Mouse (Mus musculus): Measurements from ENCODE around the gene Foxo3.

DNA sequence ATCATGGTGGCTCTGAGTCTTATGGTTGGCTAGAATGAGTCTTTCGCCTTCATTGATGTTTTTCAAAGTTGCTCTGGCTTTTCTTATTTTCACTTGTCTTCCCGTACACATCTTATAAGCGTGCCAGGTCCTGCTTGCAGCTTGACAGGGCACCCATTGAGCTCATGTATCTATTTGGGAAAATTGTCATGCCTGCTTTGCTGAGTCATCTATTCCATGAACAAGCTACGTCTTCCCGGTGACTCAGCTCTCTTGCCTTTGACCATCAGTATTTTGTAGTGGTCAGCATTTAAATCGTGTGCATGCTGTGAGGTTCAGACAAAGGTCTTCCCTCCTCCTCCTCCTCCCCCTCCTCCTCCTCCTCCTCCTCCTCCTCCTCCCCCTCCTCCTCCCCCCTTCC, 22.9 kb upstream of the Foxo3 start:
- TF ChIP-seq CTCF (conservative IDR thresholded peaks at IDR 0.05 in 1 of 2, IDR thresholded peaks at IDR 0.05 in 1 of 2; ENCODE audit: low read depth in 2 of 2, low read length in 2 of 2) (no peak), RAD21 (IDR thresholded peaks at IDR 0.05; ENCODE audit: low read depth, low read length) (no peak), SMC3 (IDR thresholded peaks at IDR 0.05; ENCODE audit: low read depth, low read length) (no peak), KAT2A (IDR thresholded peaks at IDR 0.05; ENCODE audit: insufficient replicate concordance, low read length) (no peak), CHD1 (IDR thresholded peaks at IDR 0.05; ENCODE audit: low read depth, low read length) (no peak), POLR2A (IDR thresholded peaks at IDR 0.05; ENCODE audit: low read depth, low read length) (no peak), PAX5 (IDR thresholded peaks at IDR 0.05; ENCODE audit: low read length) (no peak)
